Mouse (Mus musculus) heart, postnatal 36 days (tissue): ENCODE measurements at regions not wholly inside any gene's neighbourhood (a gene's known extent, or its start where the extent isn't known, plus 50 kb on each side); places are given as distances from the start of the nearest gene placed in this dataset.

ENCODE experiments used
- DNase-seq, 2 experiments: peaks; one replicate each; pipeline ENCODE4 v3.0.0; 2021 to 2022
- intact Hi-C: fragments of 180-260 bp; cut with DNase I; formaldehyde crosslinking; loops from one replicate; pipeline ENCODE4 v1.15.1; 2025

GRCm38 (mm10) chr2:128422677-128423076 is 168.3 kb upstream of the Spdye4c start:
- no peak for DNase-seq
- intact Hi-C loops = no loop called here

- DNase-seq = no peak
- intact Hi-C loops = no loop called here
These were observed 166.8 kb upstream of the Spdye4c start for GRCm38 (mm10) chr2:128424236-128424635.

GRCm38 (mm10) chr2:128427181-128427880 is 163.7 kb upstream of the Spdye4c start:
- intact Hi-C loops = no loop called here
- DNase-seq = no peak

GRCm38 (mm10) chr2:128428154-128428553 is 162.9 kb upstream of the Spdye4c start:
- DNase-seq = peak in 1 of 2 experiments; percentile 43

DNA sequence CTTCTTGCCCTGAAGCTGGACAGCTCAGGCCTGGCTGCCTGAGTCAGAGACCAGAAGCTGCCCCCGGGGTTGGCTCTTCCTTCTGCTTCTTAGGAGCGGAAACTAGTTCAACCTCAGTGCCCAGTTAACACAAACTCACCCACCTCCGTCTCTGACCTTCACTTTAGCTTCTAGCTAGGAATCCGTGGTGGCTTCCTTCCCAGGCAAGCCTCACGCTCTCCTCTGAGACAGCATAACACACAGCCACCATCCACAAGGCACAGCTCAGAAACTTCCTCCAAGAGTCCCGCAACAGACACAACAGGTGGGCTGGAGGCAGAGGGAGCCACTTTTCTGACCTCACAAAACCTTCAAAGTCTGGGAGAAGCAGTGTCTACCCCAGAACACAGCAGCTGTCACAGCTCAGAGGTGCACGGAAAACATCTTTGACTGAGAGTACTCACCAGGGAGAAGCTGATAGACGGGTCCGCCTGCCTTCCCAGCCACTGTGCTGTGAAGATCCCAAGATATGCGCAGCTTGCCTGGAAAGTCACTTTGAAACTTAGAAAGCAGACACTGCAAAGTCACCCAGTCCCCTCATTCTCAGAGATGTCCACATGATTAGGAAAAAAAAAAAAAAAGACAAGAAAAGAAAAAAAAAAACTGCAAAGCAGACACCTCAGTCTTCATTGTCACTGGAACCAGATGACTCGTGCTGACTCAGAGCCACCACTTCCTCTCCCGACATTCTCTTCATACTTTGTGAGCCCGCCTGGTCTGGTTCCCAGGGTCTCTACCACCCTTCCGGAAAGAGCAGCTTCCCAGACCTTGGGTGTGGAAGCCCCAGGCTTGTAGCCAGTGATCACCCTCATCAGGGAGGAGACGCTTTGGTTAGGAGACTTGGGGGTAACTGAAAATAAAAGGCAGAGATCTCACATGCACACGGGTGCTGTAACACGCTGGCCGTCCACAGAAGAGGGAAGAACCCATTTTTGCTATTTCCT is 162.1 kb upstream of the Spdye4c start:
- intact Hi-C loops = loop anchor here (2.0 kb wide), 1 partner anchor 42 kb away; no protein-coding TSS in a partner anchor

More at GRCm38 (mm10) chr2:128428154-128428553, 162.9 kb upstream of the Spdye4c start:
- intact Hi-C loops = loop anchor here (2.0 kb wide), 1 partner anchor 43 kb away; no protein-coding TSS in a partner anchor

DNA sequence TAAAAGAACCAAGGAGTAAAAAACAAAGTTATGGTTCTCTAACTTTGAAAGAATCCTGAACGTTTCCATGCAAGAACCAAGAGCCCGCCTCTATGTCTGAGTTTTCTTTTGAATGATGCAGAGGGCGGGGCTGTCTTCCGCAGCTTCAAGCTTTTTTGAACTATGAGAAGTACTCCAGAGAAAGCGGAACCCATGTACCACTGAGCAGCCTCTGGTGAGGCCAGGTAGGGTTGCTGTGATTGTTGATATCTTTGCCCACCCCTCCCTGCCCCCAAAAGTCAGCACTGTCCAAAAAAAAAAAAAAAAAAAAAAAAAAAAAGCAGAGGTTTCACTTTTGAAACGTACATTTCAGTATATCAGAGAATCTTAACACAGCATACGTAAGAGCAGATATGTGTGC is 161.2 kb upstream of the Spdye4c start:
- intact Hi-C loops = loop anchor here (2.0 kb wide), 1 partner anchor 41 kb away; no protein-coding TSS in a partner anchor
- DNase-seq = no peak

More for the DNA sequence above, 162.1 kb upstream of the Spdye4c start:
- DNase-seq = peak; percentile 62 to 72

DNA sequence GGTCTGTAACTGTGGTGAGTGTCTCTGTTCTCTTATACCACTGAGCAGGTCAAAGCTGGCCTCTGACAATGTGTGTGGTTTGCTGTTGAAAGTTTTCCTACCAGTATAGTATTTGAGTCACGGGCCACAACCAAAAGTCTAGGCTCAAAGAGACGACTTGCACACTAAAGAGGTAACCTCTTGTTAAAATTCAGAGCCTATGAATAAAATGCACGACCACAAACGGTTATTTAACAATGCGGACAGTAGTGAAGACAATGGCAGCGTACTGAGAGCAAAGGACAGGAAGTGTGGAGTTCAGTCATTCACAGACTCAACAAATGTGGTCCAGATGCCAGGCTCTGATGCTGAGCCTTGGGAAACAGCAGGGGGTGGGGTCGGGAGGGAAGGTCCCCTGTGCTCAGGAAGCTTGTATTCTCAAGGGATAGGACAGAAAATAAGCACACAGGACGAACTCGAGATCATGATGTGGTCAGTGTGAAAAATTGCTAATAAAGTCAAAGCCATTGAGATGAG is 160.2 kb upstream of the Spdye4c start:
- intact Hi-C loops = no loop called here
- no peak for DNase-seq

DNA sequence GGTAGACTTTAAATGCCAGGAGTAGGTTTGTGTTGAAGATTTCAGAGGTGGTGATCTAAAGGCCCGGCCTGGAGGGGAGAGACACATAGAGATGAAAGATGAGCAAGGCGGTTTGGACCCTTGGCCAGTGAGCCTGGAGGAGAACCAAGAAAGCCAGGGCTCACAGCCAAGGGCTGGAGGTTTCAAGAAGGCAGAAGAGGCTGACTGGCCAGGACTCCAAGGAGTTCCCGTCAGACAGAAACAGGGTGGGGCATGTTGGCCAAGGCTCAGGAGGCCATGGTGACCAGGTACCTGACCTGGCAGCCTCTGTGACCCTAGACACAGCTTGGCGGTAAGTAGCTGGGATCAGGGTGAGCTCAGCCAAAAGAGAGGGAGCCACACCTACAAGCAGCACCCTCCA is 159.3 kb upstream of the Spdye4c start:
- DNase-seq = peak in 1 of 2 experiments; percentile 54
- intact Hi-C loops = no loop called here

- intact Hi-C loops = no loop called here
These were observed 158.3 kb upstream of the Spdye4c start for GRCm38 (mm10) chr2:128432741-128433140.

GRCm38 (mm10) chr2:128433553-128434081 is 157.4 kb upstream of the Spdye4c start:
- intact Hi-C loops = no loop called here
- DNase-seq = no peak

More at GRCm38 (mm10) chr2:128432741-128433140, 158.3 kb upstream of the Spdye4c start:
- DNase-seq = no peak

DNA sequence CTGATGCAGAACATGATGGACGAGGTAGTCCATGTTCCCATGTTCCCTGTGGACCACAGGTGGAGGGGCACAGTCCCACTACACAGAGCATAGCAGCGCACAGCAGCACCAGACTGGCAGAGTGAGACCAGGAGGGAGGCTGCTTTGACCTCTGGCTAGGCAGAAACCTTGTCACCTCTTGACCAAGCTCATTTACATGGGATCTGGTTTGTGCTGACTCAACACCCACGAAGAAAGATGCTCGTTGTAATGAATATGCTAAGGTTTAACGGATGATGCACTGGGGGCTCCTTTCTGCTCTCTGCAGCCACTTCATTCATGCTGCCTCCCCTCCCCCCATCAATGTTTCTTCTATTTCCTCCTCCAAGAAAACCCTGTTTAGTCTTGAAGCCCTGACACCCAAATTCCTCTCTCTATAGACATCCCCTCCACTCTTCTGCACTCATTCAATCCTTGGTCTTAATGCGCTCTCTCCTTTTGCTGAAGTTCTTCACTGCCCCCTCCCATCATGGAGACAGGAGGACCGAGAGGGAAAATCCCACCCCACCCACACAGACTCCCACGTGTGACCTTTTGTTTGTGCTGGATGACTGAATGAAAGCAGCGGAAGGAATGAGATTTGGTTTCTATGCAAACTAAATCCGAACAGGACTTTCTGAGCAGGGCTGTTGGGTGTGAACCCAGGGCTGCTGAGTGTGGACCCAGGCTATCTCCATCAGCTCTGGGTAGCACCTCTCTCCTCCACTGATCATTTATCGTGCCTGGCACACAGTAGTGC is 156.6 kb upstream of the Spdye4c start:
- intact Hi-C loops = no loop called here
- DNase-seq = no peak

- intact Hi-C loops = no loop called here
- DNase-seq = no peak
These were observed 154.6 kb upstream of the Spdye4c start for GRCm38 (mm10) chr2:128436378-128436777.

DNA sequence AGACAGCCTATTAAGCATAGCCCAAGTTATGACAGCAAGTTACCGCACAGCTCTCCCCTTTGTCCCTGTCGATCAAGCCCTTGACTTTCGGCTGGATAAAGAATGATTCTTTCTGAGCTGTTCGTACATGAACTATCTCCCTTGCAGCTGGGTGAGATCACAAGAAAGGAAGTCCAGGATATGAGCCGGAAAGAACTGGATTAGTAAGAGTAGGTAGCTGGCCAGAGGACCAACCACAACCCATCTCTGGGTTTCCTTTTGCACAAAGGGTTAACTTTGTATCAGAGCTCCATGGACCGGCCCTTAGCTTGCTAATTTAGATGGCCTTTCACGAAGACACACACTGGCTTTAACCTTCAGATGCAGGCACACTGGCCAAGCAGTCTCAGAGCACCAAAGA is 153.3 kb upstream of the Spdye4c start:
- intact Hi-C loops = no loop called here
- no peak for DNase-seq

DNA sequence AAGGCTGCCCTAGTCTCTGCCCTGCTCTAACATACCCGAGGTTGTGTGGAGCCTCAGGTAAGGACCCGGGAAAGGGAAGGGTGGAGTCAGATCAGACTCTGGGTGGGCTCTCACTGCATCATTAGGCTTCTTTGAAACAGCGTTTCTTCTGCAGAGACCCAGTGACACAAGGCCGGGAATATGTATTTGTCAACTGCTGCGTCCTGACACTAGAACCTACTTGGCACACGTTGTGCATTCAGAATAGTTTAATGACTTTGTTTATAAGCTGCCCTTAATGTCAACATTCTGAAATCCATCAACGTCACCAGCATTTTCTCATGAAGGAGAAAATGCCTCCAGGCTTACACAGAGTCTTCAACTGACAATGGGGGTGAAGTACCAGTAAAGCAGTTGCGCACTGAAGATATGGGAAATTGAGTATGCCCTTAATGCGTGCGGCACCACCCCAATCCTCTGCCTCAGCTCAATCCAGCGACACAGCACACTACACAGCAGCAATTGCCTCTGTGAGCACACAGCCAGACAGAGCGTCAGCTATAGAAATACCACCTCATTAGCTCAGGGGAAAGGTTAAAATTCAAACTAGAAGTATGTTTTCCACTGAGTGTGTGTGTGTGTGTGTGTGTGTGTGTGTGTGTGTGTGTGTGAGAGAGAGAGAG is 152.7 kb upstream of the Spdye4c start:
- DNase-seq = no peak
- intact Hi-C loops = no loop called here

DNA sequence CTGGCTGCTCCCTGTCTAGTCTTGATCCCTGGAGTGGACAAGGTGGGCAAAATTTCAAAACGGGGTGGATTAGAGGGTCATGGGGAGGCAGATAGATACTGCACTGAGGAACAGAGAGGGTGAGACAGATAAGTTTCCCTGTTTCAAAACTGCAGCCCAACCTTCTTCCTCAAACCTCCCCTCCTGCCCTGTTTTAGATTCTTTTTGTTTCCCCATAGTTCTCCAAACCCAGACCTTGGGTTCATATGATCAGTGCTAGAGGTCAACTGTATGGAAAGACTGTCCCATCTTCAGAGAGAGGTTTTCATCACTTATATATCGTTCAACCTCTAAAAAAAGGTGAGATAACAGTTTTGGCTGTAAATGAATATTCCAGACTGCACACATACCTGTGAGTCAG is 152.1 kb upstream of the Spdye4c start:
- DNase-seq = no peak
- intact Hi-C loops = no loop called here

DNA sequence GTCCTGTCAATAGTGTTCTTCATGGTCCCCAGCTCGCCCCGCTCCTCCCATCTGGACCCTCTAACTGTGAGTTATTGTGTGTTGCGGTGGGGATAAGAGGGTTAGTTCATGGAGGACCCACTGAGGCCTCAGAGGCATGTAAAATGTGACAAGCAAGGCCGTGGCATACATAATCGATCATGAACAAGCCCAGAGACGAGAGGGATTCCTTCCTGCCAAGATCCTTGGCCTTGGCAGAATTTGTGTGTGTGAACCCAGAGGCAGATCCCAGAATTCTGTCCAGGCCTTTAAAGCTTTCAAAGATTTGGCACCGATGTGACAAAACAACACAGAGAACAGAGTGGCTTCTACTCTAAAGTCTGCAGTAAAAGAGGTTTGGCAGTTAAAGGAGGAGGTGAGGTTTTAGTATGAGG is 146.4 kb upstream of the Spdye4c start:
- no peak for DNase-seq
- intact Hi-C loops = no loop called here

- intact Hi-C loops = no loop called here
These were observed 145.6 kb upstream of the Spdye4c start for GRCm38 (mm10) chr2:128445443-128445842.

GRCm38 (mm10) chr2:128449294-128449693 is 141.7 kb upstream of the Spdye4c start:
- DNase-seq = no peak
- intact Hi-C loops = no loop called here

More at GRCm38 (mm10) chr2:128445443-128445842, 145.6 kb upstream of the Spdye4c start:
- DNase-seq = no peak

- intact Hi-C loops = no loop called here
- DNase-seq = no peak
These were observed 141.0 kb upstream of the Spdye4c start for GRCm38 (mm10) chr2:128450045-128450444.
